Mouse (Mus musculus) liver, embryonic 13.5 days (tissue): ENCODE results near the gene Gm13290. TPM values are rescaled to one million over a fixed set of nuclear protein-coding genes. Genes with fewer than 3 reads are reported as not detected.
"Not testable (repeated sequence)": the region's sequence is repeated elsewhere in the genome, so short reads cannot be mapped to it uniquely, and the experiment has no call there.

Experiments used
- ATAC-seq: fragments of 200-750 bp; cut with Nextera tagmentation; 2 replicates; pipeline ENCODE4 v1.8.0; 2017; ENCODE audit warnings: low read depth, mild to moderate bottlenecking, moderate number of reproducible peaks, moderate library complexity
- DNase-seq: peaks from one replicate; pipeline ENCODE4 v3.0.0; 2022
- H3K27ac ChIP-seq: fragments of 300-500 bp; sonication (generic); 2 replicates; pipeline ENCODE4 v1.5.1; 2015; ENCODE audit warnings: moderate library complexity, mild to moderate bottlenecking, inconsistent platforms
- H3K27me3 ChIP-seq: fragments of 300-500 bp; sonication (generic); 2 replicates; pipeline ENCODE4 v1.6.1; 2015; ENCODE audit warnings: mild to moderate bottlenecking, inconsistent platforms
- H3K36me3 ChIP-seq: fragments of 300-500 bp; sonication (generic); 2 replicates; pipeline ENCODE4 v1.6.1; 2015; ENCODE audit warnings: mild to moderate bottlenecking, inconsistent platforms
- H3K4me1 ChIP-seq: fragments of 300-500 bp; sonication (generic); replicated peaks from 2 replicates; pipeline ENCODE4 v1.6.1; 2015; ENCODE audit warnings: inconsistent platforms
- H3K4me2 ChIP-seq: fragments of 300-500 bp; sonication (generic); 2 replicates; pipeline ENCODE4 v1.6.1; 2015; ENCODE audit warnings: inconsistent platforms, mild to moderate bottlenecking, moderate library complexity
- H3K4me3 ChIP-seq: fragments of 300-500 bp; sonication (generic); replicated peaks from 2 replicates; pipeline ENCODE4 v1.5.1; 2015; ENCODE audit warnings: mild to moderate bottlenecking, inconsistent platforms
- H3K9ac ChIP-seq: fragments of 300-500 bp; sonication (generic); 2 replicates; pipeline ENCODE4 v1.6.1; 2015; ENCODE audit warnings: mild to moderate bottlenecking, inconsistent platforms
- H3K9me3 ChIP-seq: fragments of 300-500 bp; sonication (generic); replicated peaks from 2 replicates; pipeline ENCODE4 v1.6.1; 2016; ENCODE audit warnings: inconsistent platforms
- WGBS: fragments of 180-500 bp; shearing (Covaris S2); methylation state at CpG from one replicate; pipeline ENCODE4 v1.1.7; 2015; ENCODE audit not compliant: insufficient replicate concordance; 5-methylcytosine and 5-hydroxymethylcytosine counted together
- polyA plus RNA-seq: library from polyadenylated mRNA; unstranded; fragments of >200 nt; fragmentation: Nextera tagmentation; extraction: Ambion mirVana; gene quantifications from 2 replicates; pipeline ENCODE4 v1.2.1, GENCODE M21; 2015

The Gm13290 gene
- polyA plus RNA-seq, 1 experiment from 2014 or later = not detected

- not testable (repeated sequence) for H3K4me1 ChIP-seq, DNase-seq, ATAC-seq, H3K27ac ChIP-seq, H3K9ac ChIP-seq, H3K27me3 ChIP-seq, H3K9me3 ChIP-seq, H3K36me3 ChIP-seq
- Histone ChIP-seq H3K4me3 (peak overlapping the region; percentile 28), H3K4me2 (peak overlapping the region; percentile 56)
- WGBS = 0% methylated on average over 4 of the region's 31 CpGs
These were observed 8.7 kb downstream of the Gm13290 start for GRCm38 (mm10) chr4:88782335-88782734.

GRCm38 (mm10) chr4:88785409-88785808 lies 11.8 kb downstream of the Gm13290 start, which contains the start of gene Gm13276:
Gm13276 (plus strand) TSS chr4:88785709.
- H3K27ac ChIP-seq, H3K4me3 ChIP-seq, DNase-seq, H3K9me3 ChIP-seq, H3K4me1 ChIP-seq, H3K4me2 ChIP-seq, H3K36me3 ChIP-seq, ATAC-seq, H3K27me3 ChIP-seq, H3K9ac ChIP-seq: not testable (repeated sequence)
- WGBS = no CpG with 5 or more reads among the region's 27 CpGs

- not testable (repeated sequence) for DNase-seq, H3K36me3 ChIP-seq, H3K4me1 ChIP-seq, H3K27ac ChIP-seq, H3K27me3 ChIP-seq, H3K9me3 ChIP-seq, H3K4me2 ChIP-seq, ATAC-seq, H3K9ac ChIP-seq, H3K4me3 ChIP-seq
- WGBS = 0% methylated on average over 4 of the region's 28 CpGs
These were observed 14.8 kb downstream of the Gm13290 start, which contains the start of gene Gm13277 for GRCm38 (mm10) chr4:88788402-88788801. Gm13277 (plus strand) TSS chr4:88788632.

- no CpG with 5 or more reads among the region's 28 CpGs for WGBS
- not testable (repeated sequence) for H3K9me3 ChIP-seq, H3K27me3 ChIP-seq, H3K36me3 ChIP-seq, DNase-seq, H3K4me3 ChIP-seq, ATAC-seq, H3K27ac ChIP-seq, H3K9ac ChIP-seq, H3K4me1 ChIP-seq, H3K4me2 ChIP-seq
These were observed 17.6 kb downstream of the Gm13290 start, which contains the start of gene Gm13278 for GRCm38 (mm10) chr4:88791250-88791649. Gm13278 (plus strand) TSS chr4:88791550.

- not testable (repeated sequence) for H3K4me1 ChIP-seq, H3K27me3 ChIP-seq, ATAC-seq, H3K4me2 ChIP-seq, DNase-seq, H3K27ac ChIP-seq, H3K36me3 ChIP-seq, H3K4me3 ChIP-seq, H3K9me3 ChIP-seq, H3K9ac ChIP-seq
- 0% methylated on average over 12 of the region's 52 CpGs for WGBS
These were observed 20.5 kb downstream of the Gm13290 start, which contains the start of gene Gm13275 for GRCm38 (mm10) chr4:88793936-88794675. Gm13275 (plus strand) TSS chr4:88794487.

GRCm38 (mm10) chr4:88797097-88797496 lies 23.5 kb downstream of the Gm13290 start, which contains the start of gene Gm13279:
Gm13279 (plus strand) TSS chr4:88797397.
- not testable (repeated sequence) for H3K27ac ChIP-seq, ATAC-seq, H3K4me1 ChIP-seq, H3K36me3 ChIP-seq, H3K9ac ChIP-seq, H3K4me3 ChIP-seq, H3K9me3 ChIP-seq, H3K4me2 ChIP-seq, H3K27me3 ChIP-seq, DNase-seq
- WGBS = no CpG with 5 or more reads among the region's 28 CpGs

GRCm38 (mm10) chr4:88799365-88799764 lies 25.7 kb downstream of the Gm13290 start, which contains the start of gene Gm13285:
Gm13285 (plus strand) TSS chr4:88799665.
- H3K4me2 ChIP-seq, H3K27ac ChIP-seq, ATAC-seq: not testable (repeated sequence)

GRCm38 (mm10) chr4:88802954-88803353 lies 29.3 kb downstream of the Gm13290 start, which contains the start of gene Gm13287:
Gm13287 (plus strand) TSS chr4:88803254.
- ATAC-seq, H3K36me3 ChIP-seq, H3K9ac ChIP-seq, H3K9me3 ChIP-seq, H3K4me3 ChIP-seq, DNase-seq, H3K4me1 ChIP-seq, H3K27ac ChIP-seq: not testable (repeated sequence)
- WGBS = no CpG with 5 or more reads among the region's 29 CpGs
- Histone ChIP-seq H3K4me2 (peak within 1 kb of the TSS; percentile 30; the same call in 1 of the 2 replicates), H3K27me3 (peaks cover 11% of the 10 kb centered on the region; the same call in 1 of the 2 replicates)

More at GRCm38 (mm10) chr4:88799365-88799764, 25.7 kb downstream of the Gm13290 start, which contains the start of gene Gm13285:
- not testable (repeated sequence) for H3K27me3 ChIP-seq, DNase-seq, H3K9me3 ChIP-seq, H3K36me3 ChIP-seq, H3K4me1 ChIP-seq, H3K9ac ChIP-seq, H3K4me3 ChIP-seq
- WGBS = 8% methylated on average over 5 of the region's 7 CpGs

GRCm38 (mm10) chr4:88805231-88805630 lies 31.6 kb downstream of the Gm13290 start, which contains the start of gene Gm13288:
Gm13288 (plus strand) TSS chr4:88805531.
- no CpG with 5 or more reads among the region's 8 CpGs for WGBS
- DNase-seq, H3K4me3 ChIP-seq, H3K9me3 ChIP-seq, H3K27ac ChIP-seq, H3K36me3 ChIP-seq, H3K9ac ChIP-seq, H3K4me1 ChIP-seq, ATAC-seq: not testable (repeated sequence)
- Histone ChIP-seq H3K27me3 (peaks cover 12% of the 10 kb centered on the region; the same call in 1 of the 2 replicates), H3K4me2 (peak within 1 kb of the TSS; percentile 42; the same call in 1 of the 2 replicates)

GRCm38 (mm10) chr4:88805761-88806160 lies 32.1 kb downstream of the Gm13290 start:
- ATAC-seq, H3K4me3 ChIP-seq, H3K4me1 ChIP-seq, H3K9ac ChIP-seq, DNase-seq, H3K27ac ChIP-seq, H3K9me3 ChIP-seq, H3K36me3 ChIP-seq: not testable (repeated sequence)
- Histone ChIP-seq H3K4me2 (peak overlapping the region; percentile 42; the same call in 1 of the 2 replicates), H3K27me3 (peaks cover 12% of the 10 kb centered on the region; the same call in 1 of the 2 replicates)
- WGBS = 0% methylated on average over 9 of the region's 34 CpGs

GRCm38 (mm10) chr4:88815928-88816327 lies 42.3 kb downstream of the Gm13290 start, which contains the start of gene Ifna7:
Ifna7 (plus strand) TSS chr4:88816228.
- Histone ChIP-seq H3K36me3 (no peaks in the 10 kb centered on the region), H3K4me2 (no peak within 1 kb of the TSS), H3K9ac (no peak within 1 kb of the TSS), H3K4me3 (no peak within 1 kb of the TSS), H3K4me1 (no peaks in the 10 kb centered on the region), H3K27me3 (0 out of 2 replicates have a peak, but pooled peaks cover 4% of the 10 kb centered on the region), H3K27ac (no peak within 1 kb of the TSS), H3K9me3 (no peaks in the 10 kb centered on the region)
- ATAC-seq (no peak), DNase-seq (no peak)
- WGBS = 35% methylated on average over 3 of the region's 3 CpGs
